Mouse (Mus musculus) limb, embryonic 15.5 days (tissue): Measurements from ENCODE around the gene Ripk4. TPM values are rescaled to one million over a fixed set of nuclear protein-coding genes. Genes with fewer than 3 reads are reported as not detected.

Experiments used
- ATAC-seq: fragments of 200-750 bp; cut with Nextera tagmentation; 2 replicates; pipeline ENCODE4 v1.8.0; 2017; ENCODE audit warnings: low read depth, moderate TSS enrichment; ENCODE audit not compliant: insufficient number of reproducible peaks, low FRiP score, low TSS enrichment
- H3K27ac ChIP-seq: fragments of 300-500 bp; sonication (generic); 2 replicates; pipeline ENCODE4 v1.5.1; 2015; ENCODE audit warnings: moderate library complexity, mild to moderate bottlenecking, inconsistent platforms
- H3K27me3 ChIP-seq: fragments of 300-500 bp; sonication (generic); 2 replicates; pipeline ENCODE4 v1.6.1; 2015; ENCODE audit warnings: inconsistent platforms
- H3K36me3 ChIP-seq: fragments of 300-500 bp; sonication (generic); 2 replicates; pipeline ENCODE4 v1.6.1; 2015; ENCODE audit warnings: inconsistent platforms
- H3K4me1 ChIP-seq: fragments of 300-500 bp; sonication (generic); 2 replicates; pipeline ENCODE4 v1.6.1; 2015; ENCODE audit warnings: inconsistent platforms
- H3K4me2 ChIP-seq: fragments of 300-500 bp; sonication (generic); 2 replicates; pipeline ENCODE4 v1.6.1; 2015; ENCODE audit warnings: mild to moderate bottlenecking, inconsistent platforms
- H3K4me3 ChIP-seq: fragments of 300-500 bp; sonication (generic); 2 replicates; pipeline ENCODE4 v1.5.1; 2015; ENCODE audit warnings: mild to moderate bottlenecking, inconsistent platforms
- H3K9ac ChIP-seq: fragments of 300-500 bp; sonication (generic); 2 replicates; pipeline ENCODE4 v1.6.1; 2015; ENCODE audit warnings: inconsistent platforms
- H3K9me3 ChIP-seq: fragments of 300-500 bp; sonication (generic); 2 replicates; pipeline ENCODE4 v1.6.1; 2016; ENCODE audit warnings: inconsistent platforms
- WGBS: fragments of 180-500 bp; shearing (Covaris S2); methylation state at CpG from one replicate; pipeline ENCODE4 v1.1.7; 2015; 5-methylcytosine and 5-hydroxymethylcytosine counted together
- polyA plus RNA-seq: library from polyadenylated mRNA; unstranded; fragments of >200 nt; fragmentation: Nextera tagmentation; extraction: Ambion mirVana; gene quantifications from 2 replicates; pipeline ENCODE4 v1.2.1, GENCODE M21; 2015

Ripk4 gene
- polyA plus RNA-seq, 1 experiment from 2014 or later, result 26.0 TPM

- no peaks in the 10 kb centered on the region for H3K36me3 ChIP-seq
- H3K9me3 ChIP-seq, result no peaks in the 10 kb centered on the region
- no peak overlapping the region for H3K4me3 ChIP-seq
- no peak; the same call in 1 of the 2 replicates for ATAC-seq
- WGBS, result 83% methylated on average over 1 of the region's 1 CpGs
- no peak overlapping the region for H3K4me2 ChIP-seq
- no peak overlapping the region for H3K27ac ChIP-seq
- H3K9ac ChIP-seq, result no peak overlapping the region
- H3K27me3 ChIP-seq, result no peaks in the 10 kb centered on the region
- H3K4me1 ChIP-seq, result 0 out of 2 replicates have a peak, but pooled peaks cover 6% of the 10 kb centered on the region
Observed at GRCm38 (mm10) chr16:97730321-97730720, 33.3 kb downstream of the Ripk4 start.

GRCm38 (mm10) chr16:97726436-97726835 is 37.2 kb downstream of the Ripk4 start:
- Histone ChIP-seq H3K4me2 (no peak overlapping the region), H3K27ac (no peak overlapping the region)

GRCm38 (mm10) chr16:97720093-97720492 is 43.5 kb downstream of the Ripk4 start:
- H3K27ac ChIP-seq, result no peak overlapping the region
- no peaks in the 10 kb centered on the region for H3K27me3 ChIP-seq
- H3K9ac ChIP-seq, result no peak overlapping the region
- no peaks in the 10 kb centered on the region for H3K36me3 ChIP-seq
- no peak for ATAC-seq
- no peak overlapping the region for H3K4me2 ChIP-seq
- no peaks in the 10 kb centered on the region for H3K4me1 ChIP-seq
- WGBS, result 88% methylated on average over 1 of the region's 1 CpGs
- H3K9me3 ChIP-seq, result no peaks in the 10 kb centered on the region
- H3K4me3 ChIP-seq, result no peak overlapping the region

More at GRCm38 (mm10) chr16:97726436-97726835, 37.2 kb downstream of the Ripk4 start:
- no peak overlapping the region for H3K4me3 ChIP-seq
- WGBS, result 57% methylated on average over 3 of the region's 3 CpGs
- ATAC-seq, result peak; percentile 48; the same call in 1 of the 2 replicates
- H3K9ac ChIP-seq, result no peak overlapping the region
- H3K36me3 ChIP-seq, result no peaks in the 10 kb centered on the region
- 0 out of 2 replicates have a peak, but pooled peaks cover 6% of the 10 kb centered on the region for H3K4me1 ChIP-seq
- no peaks in the 10 kb centered on the region for H3K27me3 ChIP-seq
- H3K9me3 ChIP-seq, result no peaks in the 10 kb centered on the region

GRCm38 (mm10) chr16:97719392-97719983 is 44.1 kb downstream of the Ripk4 start:
- Histone ChIP-seq H3K36me3 (no peaks in the 10 kb centered on the region), H3K4me3 (no peak overlapping the region), H3K4me1 (no peaks in the 10 kb centered on the region), H3K27me3 (no peaks in the 10 kb centered on the region), H3K4me2 (no peak overlapping the region), H3K9ac (no peak overlapping the region), H3K27ac (no peak overlapping the region), H3K9me3 (no peaks in the 10 kb centered on the region)
- no peak for ATAC-seq

GRCm38 (mm10) chr16:97716567-97716966 is 47.0 kb downstream of the Ripk4 start:
- Histone ChIP-seq H3K27me3 (no peaks in the 10 kb centered on the region), H3K36me3 (no peaks in the 10 kb centered on the region), H3K27ac (no peak overlapping the region), H3K4me3 (no peak overlapping the region), H3K9me3 (no peaks in the 10 kb centered on the region), H3K9ac (no peak overlapping the region), H3K4me1 (no peaks in the 10 kb centered on the region), H3K4me2 (no peak overlapping the region)
- 77% methylated on average over 6 of the region's 6 CpGs for WGBS
- no peak for ATAC-seq

GRCm38 (mm10) chr16:97712129-97712528 is 51.5 kb downstream of the Ripk4 start:
- no peaks in the 10 kb centered on the region for H3K27me3 ChIP-seq
- H3K9ac ChIP-seq, result no peak overlapping the region
- no peak overlapping the region for H3K27ac ChIP-seq
- H3K4me1 ChIP-seq, result no peaks in the 10 kb centered on the region
- H3K4me2 ChIP-seq, result no peak overlapping the region
- no peak for ATAC-seq
- H3K36me3 ChIP-seq, result no peaks in the 10 kb centered on the region
- H3K9me3 ChIP-seq, result no peaks in the 10 kb centered on the region
- H3K4me3 ChIP-seq, result no peak overlapping the region

GRCm38 (mm10) chr16:97701871-97702270 is 61.7 kb downstream of the Ripk4 start:
- Histone ChIP-seq H3K9ac (no peak overlapping the region), H3K4me1 (no peaks in the 10 kb centered on the region), H3K27ac (no peak overlapping the region), H3K36me3 (no peaks in the 10 kb centered on the region), H3K9me3 (no peaks in the 10 kb centered on the region), H3K4me3 (no peak overlapping the region), H3K4me2 (no peak overlapping the region), H3K27me3 (no peaks in the 10 kb centered on the region)
- no peak for ATAC-seq
- WGBS, result 57% methylated on average over 1 of the region's 1 CpGs

- Histone ChIP-seq H3K9ac (no peak overlapping the region), H3K36me3 (no peaks in the 10 kb centered on the region), H3K4me2 (no peak overlapping the region), H3K4me3 (no peak overlapping the region), H3K27ac (no peak overlapping the region), H3K9me3 (no peaks in the 10 kb centered on the region), H3K4me1 (no peaks in the 10 kb centered on the region), H3K27me3 (no peaks in the 10 kb centered on the region)
- 37% methylated on average over 1 of the region's 1 CpGs for WGBS
- ATAC-seq, result no peak
Observed at GRCm38 (mm10) chr16:97697769-97698168, 65.8 kb downstream of the Ripk4 start.

- no peaks in the 10 kb centered on the region for H3K36me3 ChIP-seq
- no peak overlapping the region for H3K9ac ChIP-seq
- no peaks in the 10 kb centered on the region for H3K4me1 ChIP-seq
- WGBS, result 74% methylated on average over 4 of the region's 4 CpGs
- ATAC-seq, result no peak
- no peaks in the 10 kb centered on the region for H3K27me3 ChIP-seq
- no peak overlapping the region for H3K4me3 ChIP-seq
- H3K4me2 ChIP-seq, result no peak overlapping the region
- H3K9me3 ChIP-seq, result no peaks in the 10 kb centered on the region
- no peak overlapping the region for H3K27ac ChIP-seq
Observed at GRCm38 (mm10) chr16:97695709-97696108, 67.9 kb downstream of the Ripk4 start.

Other genes starting within 250 kb of the Ripk4 start
- 2.2 and 3.1 TPM in 2 replicates for gene Fam3b, start 249.0 kb downstream of the Ripk4 start, polyA plus RNA-seq
- 0.78 and 0.97 TPM in 2 replicates for gene Tmprss2, start 152.6 kb downstream of the Ripk4 start, polyA plus RNA-seq
- gene Prdm15, start 88.1 kb upstream of the Ripk4 start, polyA plus RNA-seq, result 9.0 and 10.2 TPM in 2 replicates
- 23.8 and 25.3 TPM in 2 replicates for gene C2cd2, start 198.8 kb upstream of the Ripk4 start, polyA plus RNA-seq
- 13.2 and 14.5 TPM in 2 replicates for gene Zbtb21, start 198.8 kb upstream of the Ripk4 start, polyA plus RNA-seq
- gene B230307C23Rik, start 233.5 kb upstream of the Ripk4 start, polyA plus RNA-seq, result 22.2 and 32.7 TPM in 2 replicates